Mouse (Mus musculus) stomach, postnatal 0 days (tissue): ENCODE measurements around the gene Pikfyve. TPM values are rescaled to one million over a fixed set of nuclear protein-coding genes. Genes with fewer than 3 reads are reported as not detected.
A peak's percentile ranks its signal among the peaks of the same experiment; 100 is the strongest.

ENCODE experiments used
- ATAC-seq: fragments of 200-750 bp; cut with Nextera tagmentation; 2 replicates; pipeline ENCODE4 v1.8.0; 2017; ENCODE audit not compliant: low FRiP score, low TSS enrichment
- DNase-seq: peaks from one replicate; pipeline ENCODE4 v3.0.0-alpha.2; 2016; ENCODE audit warnings: low spot score
- H3K27ac ChIP-seq: fragments of 300-500 bp; sonication (generic); replicated peaks from 2 replicates; pipeline ENCODE4 v1.5.1; 2014; ENCODE audit warnings: mild to moderate bottlenecking, control low read depth
- H3K27me3 ChIP-seq: fragments of 300-500 bp; sonication (generic); 2 replicates; pipeline ENCODE4 v1.6.1; 2014; ENCODE audit warnings: low read length; ENCODE audit not compliant: control insufficient read depth, insufficient read depth
- H3K36me3 ChIP-seq: fragments of 300-500 bp; sonication (generic); 2 replicates; pipeline ENCODE4 v1.6.1; 2014; ENCODE audit warnings: low read length, mixed read lengths; ENCODE audit not compliant: control insufficient read depth, insufficient read depth
- H3K4me1 ChIP-seq: fragments of 300-500 bp; sonication (generic); replicated peaks from 2 replicates; pipeline ENCODE4 v1.6.1; 2014; ENCODE audit warnings: antibody characterized with exemption; ENCODE audit not compliant: control insufficient read depth, insufficient read depth
- H3K4me2 ChIP-seq: fragments of 300-500 bp; sonication (generic); replicated peaks from 2 replicates; pipeline ENCODE4 v1.6.1; 2014; ENCODE audit warnings: low read depth, mild to moderate bottlenecking, control low read depth, moderate library complexity
- H3K4me3 ChIP-seq: fragments of 300-500 bp; sonication (generic); 2 replicates; pipeline ENCODE4 v1.5.1; 2014; ENCODE audit warnings: low read depth, low read length, control low read depth
- H3K9ac ChIP-seq: fragments of 300-500 bp; sonication (generic); 2 replicates; pipeline ENCODE4 v1.6.1; 2014; ENCODE audit warnings: mild to moderate bottlenecking, low read length, control low read depth, mixed read lengths
- H3K9me3 ChIP-seq: fragments of 300-500 bp; sonication (generic); 2 replicates; pipeline ENCODE4 v1.6.1; 2016; ENCODE audit warnings: low read length; ENCODE audit not compliant: control insufficient read depth
- CTCF ChIP-seq: IDR thresholded peaks from 2 replicates; pipeline ENCODE4 v1.5.1; 2016; ENCODE audit warnings: antibody characterized with exemption, low read depth, mild to moderate bottlenecking, moderate library complexity
- EP300 ChIP-seq: optimal IDR thresholded peaks from 2 replicates; pipeline ENCODE3; 2016; ENCODE audit warnings: antibody characterized with exemption
- WGBS: fragments of 180-500 bp; shearing (Covaris S2); extraction: QIAGEN DNeasy Blood & Tissue Kit; methylation state at CpG from one replicate; pipeline ENCODE4 v1.1.7; 2014; 5-methylcytosine and 5-hydroxymethylcytosine counted together
- polyA plus RNA-seq: library from polyadenylated mRNA; unstranded; fragments of >200 nt; fragmentation: Nextera tagmentation; extraction: Ambion mirVana; gene quantifications from 2 replicates; pipeline ENCODE4 v1.2.1, GENCODE M21; 2015

The Pikfyve gene
- polyA plus RNA-seq, 1 experiment from 2014 or later: 3.9 TPM

GRCm38 (mm10) chr1:65187074-65187430 is 569 bp downstream of the Pikfyve start:
- Histone ChIP-seq H3K4me3 (peak overlapping the region; percentile 95), H3K27ac (peak overlapping the region; percentile 91), H3K9ac (peak overlapping the region; percentile 86), H3K36me3 (no peaks in the 10 kb centered on the region), H3K4me2 (peak overlapping the region; percentile 77), H3K9me3 (no peaks in the 10 kb centered on the region), H3K4me1 (no peaks in the 10 kb centered on the region), H3K27me3 (no peaks in the 10 kb centered on the region)
- DNase-seq: no peak
- no peak for ATAC-seq
- no peak for TF ChIP-seq CTCF
- no peak for TF ChIP-seq EP300
- WGBS: 1% methylated on average over 6 of the region's 6 CpGs

DNA sequence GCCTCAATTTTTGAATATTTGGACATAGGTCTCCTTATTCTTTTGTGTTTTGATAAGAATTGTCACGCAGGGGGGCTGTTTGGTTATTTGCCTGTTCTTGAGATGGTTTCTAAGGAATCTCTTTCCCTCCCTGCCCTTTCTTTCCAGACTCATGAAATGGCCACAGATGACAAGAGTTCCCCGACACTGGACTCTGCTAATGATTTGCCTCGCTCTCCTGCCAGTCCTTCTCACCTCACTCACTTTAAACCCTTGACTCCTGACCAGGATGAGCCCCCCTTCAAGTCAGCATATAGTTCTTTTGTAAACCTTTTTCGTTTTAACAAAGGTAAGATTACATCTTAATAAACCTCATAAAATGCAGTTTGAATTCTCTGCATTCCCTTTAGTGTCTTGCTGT is 3.7 kb downstream of the Pikfyve start:
- Histone ChIP-seq H3K4me2 (no peak overlapping the region), H3K4me1 (no peaks in the 10 kb centered on the region), H3K27ac (no peak overlapping the region), H3K4me3 (no peak overlapping the region), H3K9me3 (no peaks in the 10 kb centered on the region), H3K36me3 (no peaks in the 10 kb centered on the region; the same call in 1 of the 2 replicates), H3K27me3 (no peaks in the 10 kb centered on the region), H3K9ac (no peak overlapping the region)
- no peak for TF ChIP-seq CTCF
- TF ChIP-seq EP300: no peak
- ATAC-seq (no peak), DNase-seq (no peak)
- WGBS: 82% methylated on average over 4 of the region's 4 CpGs

GRCm38 (mm10) chr1:65193226-65193625 is 6.7 kb downstream of the Pikfyve start:
- Histone ChIP-seq H3K27ac (no peak overlapping the region), H3K9ac (no peak overlapping the region), H3K4me2 (no peak overlapping the region), H3K27me3 (no peaks in the 10 kb centered on the region), H3K9me3 (no peaks in the 10 kb centered on the region), H3K36me3 (no peaks in the 10 kb centered on the region; the same call in 1 of the 2 replicates), H3K4me3 (no peak overlapping the region), H3K4me1 (no peaks in the 10 kb centered on the region)
- WGBS: 89% methylated on average over 2 of the region's 2 CpGs
- no peak for DNase-seq
- TF ChIP-seq CTCF: no peak
- no peak for TF ChIP-seq EP300
- no peak for ATAC-seq

DNA sequence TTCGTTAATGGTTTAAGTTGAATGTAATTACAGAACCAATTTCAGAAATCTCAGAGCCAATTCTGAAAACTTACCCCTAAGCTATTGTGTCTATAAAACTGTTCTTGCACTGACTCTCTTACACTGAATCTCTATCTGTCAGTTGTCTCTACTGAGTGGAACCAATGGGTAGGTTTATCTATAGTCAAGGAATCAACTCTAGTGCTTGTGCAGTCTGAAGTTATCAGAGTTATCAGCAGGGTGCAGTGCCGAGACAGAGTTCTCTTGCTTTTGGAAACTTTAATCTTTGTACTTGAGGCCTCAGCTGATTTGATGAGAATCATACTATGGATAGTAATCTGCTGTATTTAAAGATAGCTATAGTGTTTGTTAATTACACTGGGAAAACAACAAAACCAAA is 11.9 kb downstream of the Pikfyve start:
- Histone ChIP-seq H3K9ac (no peak overlapping the region), H3K9me3 (no peaks in the 10 kb centered on the region), H3K27ac (no peak overlapping the region), H3K27me3 (no peaks in the 10 kb centered on the region), H3K36me3 (no peaks in the 10 kb centered on the region), H3K4me1 (no peaks in the 10 kb centered on the region), H3K4me3 (no peak overlapping the region), H3K4me2 (no peak overlapping the region)
- no peak for TF ChIP-seq CTCF
- no peak for TF ChIP-seq EP300
- ATAC-seq (no peak), DNase-seq (no peak)
- WGBS: 84% methylated on average over 2 of the region's 2 CpGs

- H3K27me3 ChIP-seq: no peaks in the 10 kb centered on the region
- TF ChIP-seq CTCF: no peak
- TF ChIP-seq EP300: no peak
- H3K9ac ChIP-seq: no peak overlapping the region
- H3K27ac ChIP-seq: no peak overlapping the region
- ATAC-seq (no peak), DNase-seq (no peak)
- H3K4me3 ChIP-seq: no peak overlapping the region
- H3K9me3 ChIP-seq: no peaks in the 10 kb centered on the region
- peaks cover 2% of the 10 kb centered on the region; the same call in 1 of the 2 replicates for H3K36me3 ChIP-seq
- no peak overlapping the region for H3K4me2 ChIP-seq
- 85% methylated on average over 2 of the region's 2 CpGs for WGBS
- H3K4me1 ChIP-seq: no peaks in the 10 kb centered on the region
Observed at GRCm38 (mm10) chr1:65198861-65199260, 12.4 kb downstream of the Pikfyve start.

DNA sequence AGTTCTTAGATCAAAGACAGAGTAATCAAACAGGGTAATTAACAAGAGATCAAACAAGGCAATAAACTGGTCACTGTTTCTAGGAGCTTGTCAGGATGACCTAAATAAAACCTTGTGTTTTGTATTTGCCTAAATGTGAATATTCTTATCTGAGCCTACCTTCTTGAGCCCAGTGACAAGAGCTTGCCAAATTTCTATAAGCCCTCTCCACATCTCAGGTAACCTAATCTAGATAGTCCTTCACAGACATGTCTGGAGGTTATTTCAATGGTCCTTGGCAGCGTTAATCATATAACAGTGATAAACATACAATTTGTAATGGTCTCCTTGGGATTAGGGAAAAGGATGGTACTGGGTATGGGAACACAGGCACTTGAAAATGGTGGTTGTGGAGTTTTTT is 17.8 kb downstream of the Pikfyve start:
- no peak overlapping the region for H3K4me2 ChIP-seq
- no peaks in the 10 kb centered on the region for H3K4me1 ChIP-seq
- H3K27ac ChIP-seq: no peak overlapping the region
- no peak overlapping the region for H3K4me3 ChIP-seq
- DNase-seq (no peak), ATAC-seq (no peak)
- no peaks in the 10 kb centered on the region for H3K27me3 ChIP-seq
- H3K9ac ChIP-seq: no peak overlapping the region
- peaks cover 9% of the 10 kb centered on the region for H3K36me3 ChIP-seq
- TF ChIP-seq CTCF (no peak), EP300 (no peak)
- H3K9me3 ChIP-seq: no peaks in the 10 kb centered on the region
- WGBS: 83% methylated on average over 1 of the region's 1 CpGs
